In the genomic region with DNA sequence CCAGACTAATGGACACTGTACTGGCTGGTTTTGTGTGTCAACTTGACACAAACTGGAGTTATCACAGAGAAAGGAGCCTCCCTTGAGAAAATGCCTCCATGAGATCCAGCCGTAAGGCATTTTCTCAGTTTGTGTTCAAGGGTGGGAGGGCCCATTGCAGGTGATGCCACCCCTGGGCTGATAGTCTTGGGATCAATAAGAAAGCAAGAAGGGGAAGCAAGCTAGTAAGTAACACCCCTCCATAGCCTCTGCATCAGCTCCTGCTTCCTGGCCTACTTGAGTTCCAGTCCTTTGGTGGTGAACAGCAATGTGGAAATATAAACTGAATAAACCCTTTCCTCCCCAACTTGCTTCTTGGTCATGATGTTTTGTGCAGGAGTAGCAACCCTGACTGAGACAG, we compare ENCODE assay signal across 21 mouse cellular contexts. TPM values are rescaled to one million over a fixed set of nuclear protein-coding genes. Genes with fewer than 3 reads are reported as not detected.
"Had no signal": no experiment of that assay in that cellular context is flagged by ENCODE, and none has a peak within 500 bp of the region (broad histone marks: within the 10 kb centered on the region; RNA-seq: fewer than 3 reads in every experiment).

No protein-coding gene starts in this region.

RNA-seq across cellular contexts. Expression of a gene that starts 1.6 kb away (rescaled TPM):
- polyA plus RNA-seq: heart, embryonic 10.5 days; heart, embryonic 11.5 days; heart, embryonic 12.5 days; heart, embryonic 13.5 days; heart, embryonic 14.5 days; heart, embryonic 15.5 days; heart, postnatal 0 days; hindbrain, embryonic 10.5 days; hindbrain, embryonic 11.5 days; hindbrain, embryonic 12.5 days; hindbrain, embryonic 13.5 days; hindbrain, embryonic 14.5 days; hindbrain, postnatal 0 days; inflammation-experienced regulatory T-cells, adult 6 months; kidney, embryonic 14.5 days; kidney, embryonic 15.5 days; kidney, embryonic 16.5 days; kidney, postnatal 0 days had no signal

RNA-seq across cellular contexts. Expression of a gene that starts 6.4 kb away (rescaled TPM):
- polyA plus RNA-seq: heart, embryonic 10.5 days; heart, embryonic 11.5 days; heart, embryonic 12.5 days; heart, embryonic 13.5 days; heart, embryonic 14.5 days; heart, embryonic 15.5 days; heart, postnatal 0 days; hindbrain, embryonic 10.5 days; hindbrain, embryonic 11.5 days; hindbrain, embryonic 12.5 days; hindbrain, embryonic 13.5 days; hindbrain, embryonic 14.5 days; hindbrain, embryonic 15.5 days; hindbrain, embryonic 16.5 days; hindbrain, postnatal 0 days; inflammation-experienced regulatory T-cells, adult 6 months; kidney, adult 2 months; kidney, embryonic 14.5 days; kidney, embryonic 15.5 days; kidney, embryonic 16.5 days; kidney, postnatal 0 days had no signal

RNA-seq across cellular contexts. Expression of a gene that starts 22.1 kb away (rescaled TPM):
- polyA plus RNA-seq: inflammation-experienced regulatory T-cells, adult 6 months had no signal

RNA-seq across cellular contexts. Expression of a gene that starts 24.5 kb away (rescaled TPM):
- polyA plus RNA-seq: heart, embryonic 10.5 days; heart, embryonic 14.5 days; heart, postnatal 0 days had no signal

RNA-seq across cellular contexts. Expression of a gene that starts 51.2 kb away (rescaled TPM):
- polyA plus RNA-seq: heart, embryonic 10.5 days; heart, embryonic 12.5 days; inflammation-experienced regulatory T-cells, adult 6 months had no signal
